Mouse (Mus musculus) kidney, adult 2 months (tissue): ENCODE data around the gene Grik4. TPM values are rescaled to one million over a fixed set of nuclear protein-coding genes. Genes with fewer than 3 reads are reported as not detected.
"Not testable (repeated sequence)": the region's sequence is repeated elsewhere in the genome, so short reads cannot be mapped to it uniquely, and the experiment has no call there.

Experiments used
- DNase-seq: peaks from one replicate; pipeline ENCODE4 v3.0.0; 2021
- H3K27ac ChIP-seq: fragments of 200-500 bp; 2 replicates; pipeline ENCODE4 v1.5.1; 2012; ENCODE audit warnings: low read depth, low read length, control low read depth, inconsistent platforms; ENCODE audit not compliant: insufficient read depth
- H3K27me3 ChIP-seq: fragments of 200-500 bp; replicated peaks from 2 replicates; pipeline ENCODE4 v1.6.1; 2012; ENCODE audit warnings: mild to moderate bottlenecking, moderate library complexity, low read length, inconsistent platforms; ENCODE audit not compliant: control insufficient read depth, insufficient read depth
- H3K36me3 ChIP-seq: fragments of 200-500 bp; 2 replicates; pipeline ENCODE4 v1.6.1; 2012; ENCODE audit warnings: mild to moderate bottlenecking, moderate library complexity, low read length, inconsistent platforms; ENCODE audit not compliant: control insufficient read depth, insufficient read depth
- H3K4me1 ChIP-seq: fragments of 200-500 bp; 2 replicates; pipeline ENCODE4 v1.6.1; 2011; ENCODE audit warnings: low read length; ENCODE audit not compliant: control insufficient read depth, insufficient read depth
- H3K4me3 ChIP-seq: fragments of 200-500 bp; 2 replicates; pipeline ENCODE4 v1.5.1; 2011; ENCODE audit warnings: mild to moderate bottlenecking, low read depth, low read length, control low read depth; ENCODE audit not compliant: insufficient read depth
- CTCF ChIP-seq: fragments of 200-500 bp; conservative IDR thresholded peaks from 2 replicates; pipeline ENCODE4 v1.5.1; 2011; ENCODE audit warnings: low read depth, mild to moderate bottlenecking, control low read depth, low read length, moderate library complexity, mixed read lengths; ENCODE audit not compliant: insufficient read depth, insufficient read length
- POLR2A ChIP-seq: fragments of 200-500 bp; IDR thresholded peaks from one replicate; pipeline ENCODE4 v1.6.1; 2011; ENCODE audit warnings: low read depth, low read length, control low read depth
- WGBS: fragments of 180-500 bp; shearing (Covaris S2); methylation state at CpG from one replicate; pipeline ENCODE4 v1.1.7; 2018; 5-methylcytosine and 5-hydroxymethylcytosine counted together
- polyA plus RNA-seq: library from polyadenylated mRNA; depleted of rRNA; stranded (reverse); fragments of >200 nt; gene quantifications from 2 replicates; pipeline ENCODE4 v1.2.3, GENCODE M21; 2012; rRNA removed

Gene Grik4
- 0.05 and 0.11 TPM in 2 replicates for polyA plus RNA-seq

- no peak for TF ChIP-seq CTCF
- TF ChIP-seq POLR2A: no peak
- Histone ChIP-seq H3K27ac (no peak within 1 kb of the TSS), H3K27me3 (peaks cover 3% of the 10 kb centered on the region), H3K4me3 (peak within 1 kb of the TSS; percentile 30), H3K4me1 (no peaks in the 10 kb centered on the region), H3K36me3 (no peaks in the 10 kb centered on the region)
- peak; percentile 33 for DNase-seq
- 2% methylated on average over 62 of the region's 68 CpGs for WGBS
These were observed at the start of gene Grik4 for GRCm38 (mm10) chr9:42943781-42944535. Grik4 (minus strand) TSS chr9:42944493.

DNA sequence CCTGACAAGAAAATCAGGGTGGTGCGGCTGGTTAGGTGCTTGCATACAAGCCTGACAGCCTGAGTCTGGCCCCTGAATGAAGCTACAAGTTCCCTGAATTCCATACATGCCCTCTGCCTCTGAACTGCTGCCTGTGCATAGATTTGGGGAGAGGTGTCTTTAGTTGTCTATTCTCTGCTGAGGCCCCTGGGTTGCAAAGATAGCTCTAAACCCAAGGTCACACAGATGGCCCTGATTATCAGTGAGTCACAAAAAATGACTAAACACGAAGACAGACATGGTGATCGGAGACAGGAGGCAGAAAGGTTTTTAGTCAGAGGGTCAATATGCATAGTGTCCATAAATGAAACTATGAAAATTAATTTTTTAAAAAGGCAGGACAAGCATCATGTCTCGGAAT, 49.4 kb upstream of the Grik4 start:
- no peaks in the 10 kb centered on the region for H3K4me1 ChIP-seq
- H3K36me3 ChIP-seq: peaks cover 21% of the 10 kb centered on the region
- H3K27ac ChIP-seq: no peak overlapping the region
- DNase-seq: no peak
- WGBS: 94% methylated on average over 4 of the region's 4 CpGs
- H3K27me3 ChIP-seq: no peaks in the 10 kb centered on the region
- TF ChIP-seq CTCF (no peak), POLR2A (no peak)
- no peak overlapping the region for H3K4me3 ChIP-seq

DNA sequence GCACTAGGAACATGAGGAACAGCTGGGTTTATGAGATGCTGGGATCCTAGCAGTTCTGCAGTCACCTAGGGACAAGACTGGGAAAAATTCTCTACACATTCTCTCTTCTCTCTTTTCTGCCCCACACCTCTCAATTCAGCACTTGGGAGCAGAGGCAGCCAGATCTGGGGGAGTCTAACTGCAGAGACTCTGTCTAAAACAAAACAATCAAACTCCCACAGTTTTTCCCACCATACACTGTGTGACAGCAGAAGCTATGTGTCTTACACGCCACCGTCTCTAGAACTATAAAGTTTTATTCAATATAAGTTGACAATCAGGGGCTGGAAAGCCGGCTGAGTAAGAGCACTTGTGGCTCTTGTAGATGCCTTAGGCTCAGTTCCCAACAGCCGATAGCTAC, 43.7 kb upstream of the Grik4 start:
- 65% methylated on average over 4 of the region's 4 CpGs for WGBS
- Histone ChIP-seq H3K27me3 (no peaks in the 10 kb centered on the region), H3K4me1 (no peaks in the 10 kb centered on the region), H3K4me3 (no peak overlapping the region), H3K27ac (no peak overlapping the region), H3K36me3 (peaks cover 26% of the 10 kb centered on the region)
- TF ChIP-seq POLR2A: no peak
- TF ChIP-seq CTCF: no peak
- no peak for DNase-seq

GRCm38 (mm10) chr9:42968894-42969521, 24.7 kb upstream of the Grik4 start:
- 76% methylated on average over 11 of the region's 11 CpGs for WGBS
- Histone ChIP-seq H3K36me3 (peaks cover 17% of the 10 kb centered on the region), H3K4me1 (no peaks in the 10 kb centered on the region), H3K27ac (no peak overlapping the region), H3K27me3 (no peaks in the 10 kb centered on the region), H3K4me3 (no peak overlapping the region)
- no peak for DNase-seq
- TF ChIP-seq POLR2A: no peak
- TF ChIP-seq CTCF: no peak

- no peak overlapping the region for H3K4me3 ChIP-seq
- no peaks in the 10 kb centered on the region for H3K27me3 ChIP-seq
- 84% methylated on average over 9 of the region's 9 CpGs for WGBS
- no peaks in the 10 kb centered on the region for H3K4me1 ChIP-seq
- peaks cover 16% of the 10 kb centered on the region for H3K36me3 ChIP-seq
- TF ChIP-seq POLR2A: no peak
- no peak for DNase-seq
- no peak overlapping the region for H3K27ac ChIP-seq
These were observed 23.4 kb upstream of the Grik4 start for GRCm38 (mm10) chr9:42967731-42968130.

DNA sequence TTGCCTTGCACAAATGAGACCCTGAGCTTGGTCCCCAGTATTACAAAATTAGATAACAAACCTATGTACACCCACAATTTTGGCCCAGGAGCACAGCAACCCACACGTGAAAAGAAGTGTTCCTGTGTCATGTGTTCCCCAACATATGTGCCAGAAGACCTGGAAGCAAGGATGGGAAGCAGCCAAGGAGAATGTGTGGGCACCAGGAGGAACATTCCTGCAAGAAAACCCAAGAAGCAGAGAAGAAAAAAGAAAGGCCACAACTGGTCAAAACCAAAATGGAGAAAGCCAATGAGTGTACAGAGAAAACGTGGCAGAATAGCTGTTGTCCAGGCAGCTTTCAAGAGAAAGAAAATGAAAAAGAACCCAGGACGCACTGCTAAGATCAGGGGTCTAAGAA, 20.5 kb upstream of the Grik4 start:
- H3K4me3 ChIP-seq, H3K27ac ChIP-seq, H3K4me1 ChIP-seq, H3K27me3 ChIP-seq, DNase-seq, H3K36me3 ChIP-seq: not testable (repeated sequence)
- 84% methylated on average over 3 of the region's 3 CpGs for WGBS

DNA sequence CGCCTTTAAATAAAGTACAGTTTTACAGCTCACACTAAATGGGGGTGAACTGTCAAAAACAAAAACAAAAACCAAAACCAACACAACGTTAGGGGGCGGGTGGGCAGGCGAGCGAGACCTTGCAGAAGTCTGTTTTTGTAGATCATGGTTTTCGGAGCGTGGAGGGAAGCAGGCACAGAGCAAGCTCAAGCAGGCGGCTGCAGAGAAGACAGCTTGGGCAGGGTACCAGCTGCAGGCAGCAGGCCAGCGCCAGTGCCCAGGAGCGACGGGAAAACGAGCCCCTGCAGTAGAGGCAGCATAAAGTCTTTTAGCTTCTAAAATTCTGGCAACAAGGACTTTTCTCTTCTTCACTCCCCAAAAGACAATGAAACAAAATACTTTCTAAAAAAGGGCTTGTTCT, 20.1 kb upstream of the Grik4 start:
- Histone ChIP-seq H3K4me3 (no peak overlapping the region), H3K27ac (no peak overlapping the region), H3K27me3 (no peaks in the 10 kb centered on the region), H3K4me1 (no peaks in the 10 kb centered on the region), H3K36me3 (peaks cover 6% of the 10 kb centered on the region)
- WGBS: 62% methylated on average over 12 of the region's 12 CpGs
- TF ChIP-seq CTCF: no peak
- no peak for TF ChIP-seq POLR2A
- DNase-seq: no peak
